Mouse (Mus musculus) limb, embryonic 14.5 days (tissue): ENCODE results near the gene Cd1d1. TPM values are rescaled to one million over a fixed set of nuclear protein-coding genes. Genes with fewer than 3 reads are reported as not detected.

Source experiments
- ATAC-seq: fragments of 200-750 bp; cut with Nextera tagmentation; 2 replicates; pipeline ENCODE4 v1.8.0; 2017; ENCODE audit warnings: low read depth, moderate number of reproducible peaks, moderate TSS enrichment; ENCODE audit not compliant: low FRiP score
- DNase-seq: peaks from one replicate; pipeline ENCODE4 v3.0.0-alpha.2; 2015; ENCODE audit warnings: low spot score
- H3K27ac ChIP-seq: fragments of 300-500 bp; sonication (generic); replicated peaks from 2 replicates; pipeline ENCODE4 v1.5.1; 2014; ENCODE audit warnings: low read depth, mild to moderate bottlenecking, low read length, moderate library complexity, mixed read lengths
- H3K27me3 ChIP-seq: fragments of 300-500 bp; sonication (generic); 2 replicates; pipeline ENCODE4 v1.6.1; 2014; ENCODE audit warnings: low read length, mixed read lengths; ENCODE audit not compliant: control insufficient read depth, insufficient read depth
- H3K36me3 ChIP-seq: fragments of 300-500 bp; sonication (generic); 2 replicates; pipeline ENCODE4 v1.6.1; 2014; ENCODE audit warnings: mild to moderate bottlenecking, low read length, moderate library complexity, mixed read lengths; ENCODE audit not compliant: control insufficient read depth, insufficient read depth
- H3K4me1 ChIP-seq: fragments of 300-500 bp; sonication (generic); 2 replicates; pipeline ENCODE4 v1.6.1; 2014; ENCODE audit warnings: antibody characterized with exemption, low read length, mixed read lengths; ENCODE audit not compliant: control insufficient read depth, insufficient read depth
- H3K4me2 ChIP-seq: fragments of 300-500 bp; sonication (generic); replicated peaks from 2 replicates; pipeline ENCODE4 v1.6.1; 2014; ENCODE audit warnings: low read depth, mild to moderate bottlenecking, low read length, moderate library complexity; ENCODE audit not compliant: severe bottlenecking
- H3K4me3 ChIP-seq: fragments of 300-500 bp; sonication (generic); replicated peaks from 2 replicates; pipeline ENCODE4 v1.5.1; 2014; ENCODE audit warnings: low read length
- H3K9ac ChIP-seq: fragments of 300-500 bp; sonication (generic); 2 replicates; pipeline ENCODE4 v1.6.1; 2014; ENCODE audit warnings: mild to moderate bottlenecking, low read depth, low read length, moderate library complexity; ENCODE audit not compliant: severe bottlenecking
- H3K9me3 ChIP-seq: fragments of 300-500 bp; sonication (generic); 2 replicates; pipeline ENCODE4 v1.6.1; 2016; ENCODE audit warnings: low read length; ENCODE audit not compliant: control insufficient read depth
- POLR2A ChIP-seq: fragments of 200-500 bp; IDR thresholded peaks from 2 replicates; pipeline ENCODE4 v1.8.0; 2012; ENCODE audit warnings: inconsistent platforms, mild to moderate bottlenecking, moderate library complexity, borderline replicate concordance; ENCODE audit not compliant: insufficient read depth, insufficient read length; ENCODE audit errors: extremely low read depth
- WGBS: fragments of 180-500 bp; shearing (Covaris S2); extraction: QIAGEN DNeasy Blood & Tissue Kit; methylation state at CpG from one replicate; pipeline ENCODE4 v1.1.7; 2014; 5-methylcytosine and 5-hydroxymethylcytosine counted together
- polyA plus RNA-seq, 2 experiments: library from polyadenylated mRNA; depleted of rRNA in 1 of 2; stranded (reverse) in 1 of 2; unstranded in 1 of 2; fragments of >200 nt; fragmentation: Nextera tagmentation in 1 of 2; extraction: Ambion mirVana in 1 of 2; gene quantifications; 2 replicates each; pipeline versions ENCODE4 v1.2.1 to v1.2.3; 2012 to 2014

The Cd1d1 gene
- polyA plus RNA-seq, 2 experiments, result 17.2 to 34.0 TPM

DNA sequence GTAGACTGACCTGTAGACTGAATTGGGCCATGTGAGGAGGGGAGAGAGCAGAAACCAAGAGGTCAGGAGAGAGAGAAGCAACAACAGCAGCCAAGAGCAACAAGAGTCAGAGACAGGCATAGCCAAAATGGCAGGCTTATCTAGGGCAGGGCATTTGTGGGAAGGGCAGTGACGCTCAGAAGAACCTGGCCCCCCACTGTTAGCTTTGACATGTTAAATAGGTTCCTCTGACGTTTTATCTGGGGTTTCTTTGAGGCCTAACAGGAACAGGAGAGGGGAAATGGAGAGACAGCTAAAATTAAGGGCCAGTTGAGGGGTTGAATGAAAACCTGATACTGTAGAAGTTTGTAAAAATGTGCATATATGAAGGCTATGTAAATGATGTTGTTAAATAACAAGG is 48.6 kb downstream of the Cd1d1 start:
- Histone ChIP-seq H3K4me2 (no peak overlapping the region), H3K4me3 (no peak overlapping the region), H3K27ac (no peak overlapping the region), H3K27me3 (no peaks in the 10 kb centered on the region), H3K36me3 (no peaks in the 10 kb centered on the region), H3K9ac (no peak overlapping the region), H3K4me1 (no peaks in the 10 kb centered on the region), H3K9me3 (0 out of 2 replicates have a peak, but pooled peaks cover 3% of the 10 kb centered on the region)
- ATAC-seq (no peak), DNase-seq (no peak)
- 33% methylated on average over 2 of the region's 2 CpGs for WGBS
- TF ChIP-seq POLR2A, result no peak

Other genes starting within 250 kb of the Cd1d1 start
- 16.7 and 19.5 TPM in 2 replicates for gene Dclk2, start 78.6 kb downstream of the Cd1d1 start, polyA plus RNA-seq (2012; rRNA removed)
- gene Dclk2, start 78.6 kb downstream of the Cd1d1 start, polyA plus RNA-seq (2014; fragmentation: Nextera tagmentation; extraction: Ambion mirVana), result 5.4 and 6.1 TPM in 2 replicates
- gene Kirrel, start 175.3 kb upstream of the Cd1d1 start, polyA plus RNA-seq (2012; rRNA removed), result 46.6 and 57.2 TPM in 2 replicates
- 11.3 and 15.8 TPM in 2 replicates for gene Kirrel, start 175.3 kb upstream of the Cd1d1 start, polyA plus RNA-seq (2014; fragmentation: Nextera tagmentation; extraction: Ambion mirVana)